Mouse (Mus musculus): ENCODE measurements around the gene Mctp2. TPM values are rescaled to one million over a fixed set of nuclear protein-coding genes. Genes with fewer than 3 reads are reported as not detected.

The Mctp2 gene
- polyA plus RNA-seq, 1 experiment from 2014 or later, result 4.1 TPM

- H3K4me2 ChIP-seq (ENCODE audit: low read length), result no peak overlapping the region
- no peak for DNase-seq (ENCODE audit: low spot score)
- no peaks in the 10 kb centered on the region for H3K27me3 ChIP-seq (ENCODE audit: insufficient read depth, low read length)
- H3K9ac ChIP-seq (ENCODE audit: low read depth, low read length), result no peak overlapping the region
- H3K27ac ChIP-seq, result no peak overlapping the region
- no peak for TF ChIP-seq CTCF (IDR thresholded peaks at IDR 0.05; ENCODE audit: low read depth)
- no peaks in the 10 kb centered on the region for H3K4me1 ChIP-seq (replicated peaks; ENCODE audit: insufficient read depth, low read length)
- 80% methylated on average over 6 of the region's 6 CpGs for WGBS
- no peak overlapping the region for H3K4me3 ChIP-seq (replicated peaks; ENCODE audit: low read depth, low read length)
- no peak for ATAC-seq (replicated peaks; ENCODE audit: low FRiP score, low read depth)
- no peaks in the 10 kb centered on the region for H3K36me3 ChIP-seq (ENCODE audit: insufficient read depth, low read length)
- no peaks in the 10 kb centered on the region for H3K9me3 ChIP-seq (replicated peaks; ENCODE audit: low read length)
Observed at GRCm38 (mm10) chr7:72110578-72110977, 195.8 kb downstream of the Mctp2 start.

- Histone ChIP-seq H3K9me3 (replicated peaks; ENCODE audit: low read length) (no peaks in the 10 kb centered on the region), H3K9ac (ENCODE audit: low read depth, low read length) (no peak overlapping the region), H3K36me3 (ENCODE audit: insufficient read depth, low read length) (no peaks in the 10 kb centered on the region), H3K4me1 (replicated peaks; ENCODE audit: insufficient read depth, low read length) (no peaks in the 10 kb centered on the region), H3K27ac (no peak overlapping the region), H3K4me2 (ENCODE audit: low read length) (no peak overlapping the region), H3K4me3 (replicated peaks; ENCODE audit: low read depth, low read length) (no peak overlapping the region), H3K27me3 (ENCODE audit: insufficient read depth, low read length) (no peaks in the 10 kb centered on the region)
- no peak for ATAC-seq (replicated peaks; ENCODE audit: low FRiP score, low read depth)
- WGBS, result 79% methylated on average over 3 of the region's 3 CpGs
- no peak for DNase-seq (ENCODE audit: low spot score)
- no peak for TF ChIP-seq CTCF (IDR thresholded peaks at IDR 0.05; ENCODE audit: low read depth)
Observed at GRCm38 (mm10) chr7:72108639-72109399, 197.6 kb downstream of the Mctp2 start.

- DNase-seq (ENCODE audit: low spot score), result no peak
- Histone ChIP-seq H3K9me3 (replicated peaks; ENCODE audit: low read length) (no peaks in the 10 kb centered on the region), H3K36me3 (ENCODE audit: insufficient read depth, low read length) (no peaks in the 10 kb centered on the region), H3K27ac (no peak overlapping the region), H3K4me2 (ENCODE audit: low read length) (no peak overlapping the region), H3K4me3 (replicated peaks; ENCODE audit: low read depth, low read length) (no peak overlapping the region), H3K9ac (ENCODE audit: low read depth, low read length) (no peak overlapping the region), H3K27me3 (ENCODE audit: insufficient read depth, low read length) (no peaks in the 10 kb centered on the region), H3K4me1 (replicated peaks; ENCODE audit: insufficient read depth, low read length) (no peaks in the 10 kb centered on the region)
- TF ChIP-seq CTCF (IDR thresholded peaks at IDR 0.05; ENCODE audit: low read depth), result peak; percentile 40; the same call in 1 of the 2 replicates
- ATAC-seq (replicated peaks; ENCODE audit: low FRiP score, low read depth), result no peak
- 62% methylated on average over 6 of the region's 6 CpGs for WGBS
Observed at GRCm38 (mm10) chr7:72104170-72104569, 202.2 kb downstream of the Mctp2 start.

GRCm38 (mm10) chr7:72103654-72104053 is 202.8 kb downstream of the Mctp2 start:
- no peak for DNase-seq (ENCODE audit: low spot score)
- ATAC-seq (replicated peaks; ENCODE audit: low FRiP score, low read depth), result no peak
- Histone ChIP-seq H3K9ac (ENCODE audit: low read depth, low read length) (no peak overlapping the region), H3K27me3 (ENCODE audit: insufficient read depth, low read length) (no peaks in the 10 kb centered on the region), H3K4me1 (replicated peaks; ENCODE audit: insufficient read depth, low read length) (no peaks in the 10 kb centered on the region), H3K27ac (no peak overlapping the region), H3K4me3 (replicated peaks; ENCODE audit: low read depth, low read length) (no peak overlapping the region), H3K4me2 (ENCODE audit: low read length) (no peak overlapping the region), H3K9me3 (replicated peaks; ENCODE audit: low read length) (no peaks in the 10 kb centered on the region), H3K36me3 (ENCODE audit: insufficient read depth, low read length) (no peaks in the 10 kb centered on the region)
- WGBS, result 64% methylated on average over 3 of the region's 3 CpGs
- TF ChIP-seq CTCF (IDR thresholded peaks at IDR 0.05; ENCODE audit: low read depth), result no peak

GRCm38 (mm10) chr7:72100683-72101082 is 205.7 kb downstream of the Mctp2 start:
- no peak overlapping the region for H3K9ac ChIP-seq (ENCODE audit: low read depth, low read length)
- H3K36me3 ChIP-seq (ENCODE audit: insufficient read depth, low read length), result no peaks in the 10 kb centered on the region
- DNase-seq (ENCODE audit: low spot score) (no peak), ATAC-seq (replicated peaks; ENCODE audit: low FRiP score, low read depth) (no peak)
- no peak overlapping the region for H3K4me2 ChIP-seq (ENCODE audit: low read length)
- no peak overlapping the region for H3K4me3 ChIP-seq (replicated peaks; ENCODE audit: low read depth, low read length)
- 60% methylated on average over 5 of the region's 5 CpGs for WGBS
- no peak overlapping the region for H3K27ac ChIP-seq
- no peaks in the 10 kb centered on the region for H3K4me1 ChIP-seq (replicated peaks; ENCODE audit: insufficient read depth, low read length)
- H3K9me3 ChIP-seq (replicated peaks; ENCODE audit: low read length), result no peaks in the 10 kb centered on the region
- H3K27me3 ChIP-seq (ENCODE audit: insufficient read depth, low read length), result no peaks in the 10 kb centered on the region
- TF ChIP-seq CTCF (IDR thresholded peaks at IDR 0.05; ENCODE audit: low read depth), result no peak

- no peak for TF ChIP-seq CTCF (IDR thresholded peaks at IDR 0.05; ENCODE audit: low read depth)
- Histone ChIP-seq H3K27ac (no peak overlapping the region), H3K9ac (ENCODE audit: low read depth, low read length) (no peak overlapping the region), H3K4me1 (replicated peaks; ENCODE audit: insufficient read depth, low read length) (no peaks in the 10 kb centered on the region), H3K36me3 (ENCODE audit: insufficient read depth, low read length) (no peaks in the 10 kb centered on the region), H3K4me2 (ENCODE audit: low read length) (no peak overlapping the region), H3K9me3 (replicated peaks; ENCODE audit: low read length) (no peaks in the 10 kb centered on the region), H3K4me3 (replicated peaks; ENCODE audit: low read depth, low read length) (no peak overlapping the region), H3K27me3 (ENCODE audit: insufficient read depth, low read length) (no peaks in the 10 kb centered on the region)
- 93% methylated on average over 6 of the region's 6 CpGs for WGBS
- no peak for DNase-seq (ENCODE audit: low spot score)
- no peak for ATAC-seq (replicated peaks; ENCODE audit: low FRiP score, low read depth)
Observed at GRCm38 (mm10) chr7:72098603-72099002, 207.8 kb downstream of the Mctp2 start.

- H3K4me3 ChIP-seq (replicated peaks; ENCODE audit: low read depth, low read length), result no peak overlapping the region
- no peak overlapping the region for H3K4me2 ChIP-seq (ENCODE audit: low read length)
- 50% methylated on average over 1 of the region's 1 CpGs for WGBS
- H3K9ac ChIP-seq (ENCODE audit: low read depth, low read length), result no peak overlapping the region
- H3K27me3 ChIP-seq (ENCODE audit: insufficient read depth, low read length), result no peaks in the 10 kb centered on the region
- H3K36me3 ChIP-seq (ENCODE audit: insufficient read depth, low read length), result no peaks in the 10 kb centered on the region
- H3K4me1 ChIP-seq (replicated peaks; ENCODE audit: insufficient read depth, low read length), result no peaks in the 10 kb centered on the region
- no peak for ATAC-seq (replicated peaks; ENCODE audit: low FRiP score, low read depth)
- no peak for TF ChIP-seq CTCF (IDR thresholded peaks at IDR 0.05; ENCODE audit: low read depth)
- DNase-seq (ENCODE audit: low spot score), result no peak
- no peak overlapping the region for H3K27ac ChIP-seq
- no peaks in the 10 kb centered on the region for H3K9me3 ChIP-seq (replicated peaks; ENCODE audit: low read length)
Observed at GRCm38 (mm10) chr7:72096973-72097372, 209.4 kb downstream of the Mctp2 start.

All from kidney, postnatal 0 days (tissue).